Mouse (Mus musculus) layer of hippocampus, adult 9-11 months (tissue): ENCODE data around the gene Krtap5-1.
A peak's percentile ranks its signal among the peaks of the same experiment; 100 is the strongest.
"Not testable (repeated sequence)": the region's sequence is repeated elsewhere in the genome, so short reads cannot be mapped to it uniquely, and the experiment has no call there.

Source experiments
- DNase-seq: peaks from one replicate; pipeline ENCODE4 v3.0.0; 2022

The Krtap5-1 gene

DNA sequence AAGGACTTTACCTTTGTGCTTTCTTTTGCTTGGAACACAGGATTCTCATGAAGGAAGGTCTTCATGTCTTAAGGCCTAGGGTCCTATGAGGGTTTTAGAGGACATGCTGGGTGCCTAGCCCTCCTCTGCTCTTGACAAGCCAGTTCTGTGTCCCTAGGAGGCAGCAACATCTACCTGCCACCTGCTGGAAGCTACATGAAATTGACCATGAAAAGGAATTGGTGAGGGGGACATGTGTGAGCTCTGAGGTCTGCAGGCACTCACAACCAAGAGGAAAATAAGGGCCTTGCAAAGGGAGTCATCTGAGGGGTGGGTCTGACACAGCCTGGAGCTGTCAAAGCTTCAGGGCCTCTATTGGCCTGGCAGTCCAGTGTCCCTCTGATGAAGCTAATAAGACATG lies 1.5 kb downstream of the Krtap5-1 start:
- DNase-seq = no peak

- not testable (repeated sequence) for DNase-seq
Observed at GRCm38 (mm10) chr7:142293851-142294250, 3.1 kb downstream of the Krtap5-1 start.

GRCm38 (mm10) chr7:142285910-142286612 lies 10.9 kb downstream of the Krtap5-1 start:
- not testable (repeated sequence) for DNase-seq

- DNase-seq = peak; percentile 9
Observed at GRCm38 (mm10) chr7:142285130-142285835, 11.6 kb downstream of the Krtap5-1 start.

GRCm38 (mm10) chr7:142284615-142285080 lies 12.3 kb downstream of the Krtap5-1 start:
- peak; percentile 87 for DNase-seq

- peak; percentile 14 for DNase-seq
Observed at GRCm38 (mm10) chr7:142284023-142284591, 12.8 kb downstream of the Krtap5-1 start.

DNA sequence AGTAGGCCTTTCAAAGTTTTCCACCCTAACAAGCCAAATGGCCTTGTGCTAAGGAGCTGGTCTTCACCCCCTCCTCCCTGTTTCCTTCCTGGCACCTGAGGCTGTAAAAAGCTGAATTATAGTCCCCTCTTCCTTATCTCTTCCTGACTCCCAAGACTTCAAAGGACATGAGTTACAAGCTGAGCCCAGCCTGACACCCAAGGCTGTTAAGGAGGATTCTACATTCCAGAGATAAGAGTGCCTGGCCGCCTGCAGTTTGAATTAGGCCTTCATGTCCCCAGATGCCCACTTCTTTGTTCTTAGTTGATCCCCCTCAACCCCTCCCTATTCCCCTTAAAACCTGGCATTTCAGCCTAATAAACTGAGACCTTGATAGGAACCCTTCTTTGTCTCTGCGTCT lies 14.1 kb downstream of the Krtap5-1 start:
- not testable (repeated sequence) for DNase-seq

DNA sequence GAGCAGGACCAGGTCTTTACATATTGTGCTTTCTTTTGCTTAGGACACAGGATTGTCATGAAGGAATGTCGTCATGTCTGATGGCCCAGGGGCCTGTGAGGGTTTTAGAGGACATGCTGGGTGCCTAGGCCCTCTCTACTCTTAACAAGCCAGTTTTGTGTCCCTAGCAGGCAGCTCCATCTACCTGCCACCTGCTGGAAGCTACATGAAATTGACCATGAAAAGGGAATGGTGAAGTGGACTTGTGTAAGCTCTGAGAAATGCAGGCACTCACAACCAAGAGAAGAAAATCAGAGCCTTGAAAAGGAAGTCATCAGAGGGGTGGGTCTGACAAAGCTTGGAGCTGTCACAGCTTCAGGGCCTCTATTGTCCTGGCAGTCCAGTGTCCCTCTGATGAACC lies 17.6 kb downstream of the Krtap5-1 start:
- DNase-seq = not testable (repeated sequence)

GRCm38 (mm10) chr7:142278183-142278582 lies 18.7 kb downstream of the Krtap5-1 start:
- DNase-seq = not testable (repeated sequence)

- not testable (repeated sequence) for DNase-seq
Observed at GRCm38 (mm10) chr7:142274263-142274662, 22.7 kb downstream of the Krtap5-1 start, which contains the start of gene Gm4559. Gene Gm4559 (minus strand): TSS chr7:142274363.

DNA sequence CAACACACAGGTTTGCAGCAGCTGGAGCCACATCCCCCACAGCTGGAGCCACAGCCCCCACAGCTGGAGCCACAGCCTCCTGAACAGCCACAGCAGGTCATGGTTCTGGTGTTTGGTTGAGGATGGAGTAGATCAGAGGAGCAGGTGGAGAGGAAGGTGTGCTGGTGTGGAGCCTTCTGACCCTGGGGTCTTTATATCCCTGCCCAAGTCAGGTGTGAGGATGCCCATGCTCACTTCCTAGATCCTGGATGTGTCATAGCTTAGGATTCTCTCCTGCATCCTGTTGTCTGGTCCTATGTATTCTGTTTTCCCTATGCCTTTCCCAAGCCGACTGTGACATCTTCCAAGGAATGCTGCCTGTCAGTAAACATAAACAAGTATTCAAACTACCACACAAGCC lies 38.7 kb downstream of the Krtap5-1 start, which contains the start of gene Gm2431:
Gene Gm2431, minus strand, starts transcription at position 101 of the 400 bp plus-strand sequence.
- not testable (repeated sequence) for DNase-seq

DNA sequence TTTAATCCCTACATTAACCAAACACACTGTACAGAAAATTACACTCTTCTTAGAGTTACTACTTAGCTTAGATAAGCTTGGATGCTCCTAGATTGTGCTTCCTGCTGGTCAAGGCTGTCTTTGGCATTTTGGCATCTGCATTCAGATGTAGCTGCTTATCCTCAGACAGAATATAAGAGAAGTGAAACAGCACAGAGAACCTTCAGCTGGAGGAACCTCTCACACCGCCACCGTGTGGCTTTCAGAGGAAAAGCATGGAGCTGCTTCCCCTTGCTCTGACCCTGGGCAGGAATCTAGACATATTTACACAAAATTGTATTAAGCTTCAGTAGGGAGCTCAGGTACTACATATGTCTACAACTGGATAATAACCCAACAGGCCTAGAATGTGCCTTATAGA lies 41.4 kb downstream of the Krtap5-1 start:
- peak; percentile 10 for DNase-seq

GRCm38 (mm10) chr7:142249824-142250223 lies 47.1 kb downstream of the Krtap5-1 start:
- DNase-seq = peak; percentile 13
